Comparison of ENCODE assay signal across 10 mouse cellular contexts in genomic region chr4:32889996-32890734, GRCm38 (mm10).
DNase-seq lines count a peak whose midpoint lies in the region; ATAC-seq and TF ChIP-seq lines count a peak whose summit lies in the region.
"Had no signal": no experiment of that assay in that cellular context is flagged by ENCODE, and none has a peak within 500 bp of the region (broad histone marks: within the 10 kb centered on the region; RNA-seq: fewer than 3 reads in every experiment).

No protein-coding gene starts in this region.

- H3K4me2 ChIP-seq in kidney, postnatal 0 days (ENCODE audit: low read length) = peak overlapping the region; percentile 39; the same call in 1 of the 2 replicates
- peak overlapping the region; percentile 62 for H3K4me2 ChIP-seq in heart, embryonic 13.5 days
- no peak overlapping the region for H3K4me2 ChIP-seq in midbrain, embryonic 16.5 days (ENCODE audit: low read length)
- H3K4me2 ChIP-seq: limb, embryonic 13.5 days had no signal

- no peaks in the 10 kb centered on the region for H3K36me3 ChIP-seq in kidney, postnatal 0 days (ENCODE audit: insufficient read depth, low read length)
- H3K36me3 ChIP-seq in heart, embryonic 13.5 days = peaks cover 11% of the 10 kb centered on the region
- 0 out of 2 replicates have a peak, but pooled peaks cover 2% of the 10 kb centered on the region for H3K36me3 ChIP-seq in midbrain, embryonic 16.5 days (ENCODE audit: control insufficient read depth, insufficient read depth, low read length)

- peaks cover 12% of the 10 kb centered on the region; the same call in 1 of the 2 replicates for H3K4me1 ChIP-seq in kidney, postnatal 0 days (replicated peaks; ENCODE audit: insufficient read depth, low read length)
- H3K4me1 ChIP-seq in cortical plate, adult 2 months (ENCODE audit: control insufficient read depth, insufficient read depth, low read length) = no peaks in the 10 kb centered on the region
- peaks cover 33% of the 10 kb centered on the region for H3K4me1 ChIP-seq in heart, embryonic 13.5 days
- H3K4me1 ChIP-seq in midbrain, embryonic 16.5 days (ENCODE audit: control insufficient read depth, insufficient read depth, low read length) = peaks cover 7% of the 10 kb centered on the region; the same call in 1 of the 2 replicates

- peak; percentile 62 for DNase-seq in kidney, postnatal 0 days (ENCODE audit: low spot score)
- no peak for DNase-seq in kidney, adult 11 months
- DNase-seq in ovary, postnatal 14 days (ENCODE audit: low spot score) = no peak
- DNase-seq in adrenal gland, postnatal 4 days (ENCODE audit: low spot score in 2 of 2) = no peak
- DNase-seq in cerebellum, postnatal 36 days = no peak

- ATAC-seq in kidney, postnatal 0 days (replicated peaks; ENCODE audit: low FRiP score, low read depth) = no peak
- no peak for ATAC-seq in heart, embryonic 13.5 days (ENCODE audit: extremely low read depth, insufficient number of reproducible peaks, low FRiP score, low TSS enrichment)
- ATAC-seq in midbrain, embryonic 16.5 days = no peak

- WGBS in kidney, postnatal 0 days = 26% methylated on average over 10 of the region's 10 CpGs
- WGBS in heart, embryonic 13.5 days = 18% methylated on average over 10 of the region's 10 CpGs
- WGBS in midbrain, embryonic 16.5 days = 54% methylated on average over 10 of the region's 10 CpGs

- peak overlapping the region; percentile 44; the same call in 1 of the 2 replicates for H3K27ac ChIP-seq in kidney, postnatal 0 days
- H3K27ac ChIP-seq in cortical plate, adult 2 months (ENCODE audit: insufficient read depth, low read length) = 0 out of 2 replicates have a peak overlapping the region, but pooled peaks have one; percentile 9
- H3K27ac ChIP-seq in heart, embryonic 13.5 days (replicated peaks) = peak overlapping the region; percentile 90
- peak overlapping the region; percentile 5; the same call in 1 of the 2 replicates for H3K27ac ChIP-seq in midbrain, embryonic 16.5 days (ENCODE audit: low read length)
- H3K27ac ChIP-seq: limb, embryonic 13.5 days had no signal

- H3K4me3 ChIP-seq in kidney, postnatal 0 days (replicated peaks; ENCODE audit: low read depth, low read length) = no peak overlapping the region
- H3K4me3 ChIP-seq in cortical plate, adult 2 months (ENCODE audit: insufficient read depth, low read length) = no peak overlapping the region
- peak overlapping the region; percentile 32 for H3K4me3 ChIP-seq in heart, embryonic 13.5 days
- no peak overlapping the region for H3K4me3 ChIP-seq in midbrain, embryonic 16.5 days (ENCODE audit: low read depth, low read length)
- H3K4me3 ChIP-seq: limb, embryonic 13.5 days; myocyte had no signal

- TF ChIP-seq POLR2A in cortical plate, adult 2 months (IDR thresholded peaks at IDR 0.05; ENCODE audit: extremely low read depth, insufficient read depth, low read length) = peak; percentile 51; the same call in 1 of the 2 replicates

- H3K27me3 ChIP-seq in kidney, postnatal 0 days (ENCODE audit: insufficient read depth, low read length) = no peaks in the 10 kb centered on the region
- H3K27me3 ChIP-seq in heart, embryonic 13.5 days (replicated peaks) = no peaks in the 10 kb centered on the region
- H3K27me3 ChIP-seq in midbrain, embryonic 16.5 days (ENCODE audit: control insufficient read depth, insufficient read depth, low read depth, low read length) = no peaks in the 10 kb centered on the region
- H3K27me3 ChIP-seq: limb, embryonic 13.5 days had no signal

- no peak overlapping the region for H3K9ac ChIP-seq in kidney, postnatal 0 days (ENCODE audit: low read depth, low read length)
- peak overlapping the region; percentile 48 for H3K9ac ChIP-seq in heart, embryonic 13.5 days
- H3K9ac ChIP-seq in midbrain, embryonic 16.5 days (ENCODE audit: low read depth, low read length) = no peak overlapping the region
- H3K9ac ChIP-seq: limb, embryonic 13.5 days had no signal

- H3K9me3 ChIP-seq in kidney, postnatal 0 days (replicated peaks; ENCODE audit: low read length) = peaks cover 5% of the 10 kb centered on the region; the same call in 1 of the 2 replicates
- H3K9me3 ChIP-seq in heart, embryonic 13.5 days = peaks cover 18% of the 10 kb centered on the region
- H3K9me3 ChIP-seq in midbrain, embryonic 16.5 days (replicated peaks; ENCODE audit: control insufficient read depth, low read length, poor library complexity, severe bottlenecking) = peaks cover 20% of the 10 kb centered on the region

- peak; percentile 40 for TF ChIP-seq CTCF in kidney, postnatal 0 days (IDR thresholded peaks at IDR 0.05; ENCODE audit: low read depth)
- no peak for TF ChIP-seq CTCF in cortical plate, adult 2 months (IDR thresholded peaks at IDR 0.05; ENCODE audit: extremely low read depth, insufficient read depth, low read length)

Comparison
In these comparisons a context has a peak if more than half of its experiments do, and no peak if none do; other contexts are left out.
1. H3K27ac ChIP-seq: peak in every context shown above with its lines; median percentile 90 in heart, embryonic 13.5 days; 44 in kidney, postnatal 0 days; 9 in cortical plate, adult 2 months; 5 in midbrain, embryonic 16.5 days.